Mouse (Mus musculus) c-Kit-positive CD71-positive TER-119-positive erythroid progenitor cells, embryonic 14.5 days (primary cell): ENCODE results near the gene Cdh1.
"Not testable (repeated sequence)": the region's sequence is repeated elsewhere in the genome, so short reads cannot be mapped to it uniquely, and the experiment has no call there.

Experiments
- DNase-seq: peaks from one replicate; pipeline ENCODE4 v3.0.0-alpha.2; 2013; ENCODE audit warnings: low spot score

Cdh1 gene

GRCm38 (mm10) chr8:106592458-106592857 is 10.7 kb upstream of the Cdh1 start:
- no peak for DNase-seq

GRCm38 (mm10) chr8:106595623-106596022 is 7.5 kb upstream of the Cdh1 start:
- DNase-seq = not testable (repeated sequence)

GRCm38 (mm10) chr8:106597067-106597466 is 6.1 kb upstream of the Cdh1 start:
- no peak for DNase-seq

- DNase-seq = no peak
Measured at GRCm38 (mm10) chr8:106599265-106599979, 3.7 kb upstream of the Cdh1 start.

- no peak for DNase-seq
Measured at GRCm38 (mm10) chr8:106603933-106604332, 782 bp downstream of the Cdh1 start.

- no peak for DNase-seq
Measured at GRCm38 (mm10) chr8:106605657-106606056, 2.5 kb downstream of the Cdh1 start.

- DNase-seq = no peak
Measured at GRCm38 (mm10) chr8:106606121-106606520, 3.0 kb downstream of the Cdh1 start.

GRCm38 (mm10) chr8:106606601-106607145 is 3.5 kb downstream of the Cdh1 start:
- no peak for DNase-seq

GRCm38 (mm10) chr8:106607783-106608182 is 4.6 kb downstream of the Cdh1 start:
- DNase-seq = not testable (repeated sequence)

GRCm38 (mm10) chr8:106608425-106608824 is 5.3 kb downstream of the Cdh1 start:
- no peak for DNase-seq

GRCm38 (mm10) chr8:106609076-106609903 is 6.1 kb downstream of the Cdh1 start:
- DNase-seq = no peak

- no peak for DNase-seq
Measured at GRCm38 (mm10) chr8:106610958-106611640, 7.9 kb downstream of the Cdh1 start.

- no peak for DNase-seq
Measured at GRCm38 (mm10) chr8:106612047-106612446, 8.9 kb downstream of the Cdh1 start.

- no peak for DNase-seq
Measured at GRCm38 (mm10) chr8:106614704-106615103, 11.6 kb downstream of the Cdh1 start.

GRCm38 (mm10) chr8:106615661-106616299 is 12.6 kb downstream of the Cdh1 start:
- no peak for DNase-seq

- DNase-seq = no peak
Measured at GRCm38 (mm10) chr8:106616679-106617078, 13.5 kb downstream of the Cdh1 start.

- no peak for DNase-seq
Measured at GRCm38 (mm10) chr8:106617196-106617595, 14.0 kb downstream of the Cdh1 start.

GRCm38 (mm10) chr8:106617865-106618264 is 14.7 kb downstream of the Cdh1 start:
- no peak for DNase-seq

GRCm38 (mm10) chr8:106618324-106618723 is 15.2 kb downstream of the Cdh1 start:
- no peak for DNase-seq

GRCm38 (mm10) chr8:106619549-106620245 is 16.5 kb downstream of the Cdh1 start:
- DNase-seq = no peak

GRCm38 (mm10) chr8:106620488-106620887 is 17.3 kb downstream of the Cdh1 start:
- DNase-seq = no peak
